Mouse (Mus musculus) midbrain, embryonic 13.5 days (tissue): Measurements from ENCODE around the gene Hmgcl. TPM values are rescaled to one million over a fixed set of nuclear protein-coding genes. Genes with fewer than 3 reads are reported as not detected.

Experiments
- ATAC-seq: fragments of 200-750 bp; cut with Nextera tagmentation; 2 replicates; pipeline ENCODE4 v1.8.0; 2017; ENCODE audit warnings: mild to moderate bottlenecking, moderate TSS enrichment, moderate library complexity
- H3K27ac ChIP-seq: fragments of 300-500 bp; sonication (generic); 2 replicates; pipeline ENCODE4 v1.5.1; 2015; ENCODE audit warnings: inconsistent platforms, mild to moderate bottlenecking, moderate library complexity
- H3K27me3 ChIP-seq: fragments of 300-500 bp; sonication (generic); 2 replicates; pipeline ENCODE4 v1.6.1; 2015; ENCODE audit warnings: mild to moderate bottlenecking, inconsistent platforms
- H3K36me3 ChIP-seq: fragments of 300-500 bp; sonication (generic); 2 replicates; pipeline ENCODE4 v1.6.1; 2015; ENCODE audit warnings: mild to moderate bottlenecking, inconsistent platforms
- H3K4me1 ChIP-seq: fragments of 300-500 bp; sonication (generic); replicated peaks from 2 replicates; pipeline ENCODE4 v1.6.1; 2015; ENCODE audit warnings: inconsistent platforms
- H3K4me2 ChIP-seq: fragments of 300-500 bp; sonication (generic); replicated peaks from 2 replicates; pipeline ENCODE4 v1.6.1; 2015; ENCODE audit warnings: moderate library complexity, mild to moderate bottlenecking, inconsistent platforms
- H3K4me3 ChIP-seq: fragments of 300-500 bp; sonication (generic); replicated peaks from 2 replicates; pipeline ENCODE4 v1.5.1; 2015; ENCODE audit warnings: mild to moderate bottlenecking, inconsistent platforms
- H3K9ac ChIP-seq: fragments of 300-500 bp; sonication (generic); replicated peaks from 2 replicates; pipeline ENCODE4 v1.6.1; 2015; ENCODE audit warnings: mild to moderate bottlenecking, inconsistent platforms
- H3K9me3 ChIP-seq: fragments of 300-500 bp; sonication (generic); 2 replicates; pipeline ENCODE4 v1.6.1; 2016; ENCODE audit warnings: mild to moderate bottlenecking, inconsistent platforms
- WGBS: fragments of 180-500 bp; shearing (Covaris S2); methylation state at CpG from one replicate; pipeline ENCODE4 v1.1.7; 2015; 5-methylcytosine and 5-hydroxymethylcytosine counted together
- polyA plus RNA-seq: library from polyadenylated mRNA; unstranded; fragments of >200 nt; fragmentation: Nextera tagmentation; extraction: Ambion mirVana; gene quantifications from 2 replicates; pipeline ENCODE4 v1.2.1, GENCODE M21; 2015

Hmgcl gene
- polyA plus RNA-seq = 50.3 and 51.0 TPM in 2 replicates

DNA sequence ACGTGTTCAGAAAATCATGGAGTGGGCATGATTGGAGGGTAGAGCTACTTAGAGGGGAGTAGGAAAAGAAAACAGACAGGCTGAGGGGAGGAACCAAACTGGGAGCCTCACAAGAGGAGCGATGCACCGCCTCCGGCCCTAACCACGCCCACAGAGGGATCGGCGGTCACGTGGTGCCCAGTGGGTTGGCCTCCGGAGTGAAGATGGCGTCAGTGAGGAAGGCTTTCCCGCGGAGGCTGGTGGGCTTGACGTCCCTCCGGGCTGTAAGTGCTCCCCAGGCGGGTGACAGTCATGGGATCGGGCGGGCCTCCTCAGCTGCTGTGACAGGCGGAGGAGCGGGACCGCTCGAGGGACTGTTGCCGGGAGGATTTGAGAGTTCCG lies at the start of gene Hmgcl:
Gene Hmgcl (plus strand): TSS at position 171 of the 381 bp plus-strand sequence.
- peaks cover 28% of the 10 kb centered on the region for H3K4me1 ChIP-seq
- no peaks in the 10 kb centered on the region for H3K27me3 ChIP-seq
- H3K27ac ChIP-seq = peak within 1 kb of the TSS; percentile 67
- peaks cover 7% of the 10 kb centered on the region for H3K36me3 ChIP-seq
- peak within 1 kb of the TSS; percentile 81 for H3K4me2 ChIP-seq
- H3K4me3 ChIP-seq = peak within 1 kb of the TSS; percentile 83
- peak within 1 kb of the TSS; percentile 82 for H3K9ac ChIP-seq
- 0% methylated on average over 23 of the region's 23 CpGs for WGBS
- ATAC-seq = peak; percentile 92
- H3K9me3 ChIP-seq = no peaks in the 10 kb centered on the region

DNA sequence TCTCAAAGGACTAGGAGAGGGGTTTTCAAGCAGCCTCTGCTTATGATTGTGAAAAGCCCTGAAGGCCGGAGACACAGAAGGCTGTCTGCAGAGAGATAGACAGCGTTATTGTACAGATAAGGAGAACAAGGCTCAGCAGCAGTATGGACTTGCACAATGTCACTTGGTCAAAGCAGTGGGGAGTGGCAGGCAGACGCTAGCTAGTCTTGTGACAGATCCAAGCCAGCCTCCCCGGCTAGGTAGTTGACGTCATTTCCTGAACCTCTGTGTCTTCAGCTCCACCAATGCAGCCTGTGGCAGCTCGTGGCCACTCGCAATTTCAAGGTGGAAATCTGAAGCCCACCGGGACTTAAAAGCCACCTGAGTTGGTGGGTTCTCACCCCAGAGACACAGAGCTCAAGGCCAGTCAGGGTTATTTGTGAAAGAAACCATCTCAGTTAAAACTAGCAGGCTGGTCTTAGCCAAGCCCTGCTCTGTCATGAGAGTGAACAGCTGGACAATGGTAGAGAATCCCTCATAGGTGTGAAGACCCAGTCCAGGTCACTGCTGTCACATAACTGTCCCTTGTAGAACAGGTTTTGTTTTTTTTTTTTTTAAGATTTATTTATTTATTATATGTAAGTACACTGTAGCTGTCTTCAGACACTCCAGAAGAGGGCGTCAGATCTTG lies 47.7 kb upstream of the Hmgcl start:
- Histone ChIP-seq H3K36me3 (no peaks in the 10 kb centered on the region), H3K9ac (no peak overlapping the region), H3K4me3 (no peak overlapping the region), H3K4me1 (no peaks in the 10 kb centered on the region), H3K27ac (no peak overlapping the region), H3K4me2 (no peak overlapping the region), H3K27me3 (no peaks in the 10 kb centered on the region), H3K9me3 (no peaks in the 10 kb centered on the region)
- ATAC-seq = no peak
- 80% methylated on average over 9 of the region's 9 CpGs for WGBS

GRCm38 (mm10) chr4:135899050-135899448 lies 47.2 kb upstream of the Hmgcl start:
- Histone ChIP-seq H3K9me3 (no peaks in the 10 kb centered on the region), H3K4me1 (no peaks in the 10 kb centered on the region), H3K4me3 (no peak overlapping the region), H3K9ac (no peak overlapping the region), H3K27ac (no peak overlapping the region), H3K36me3 (no peaks in the 10 kb centered on the region), H3K27me3 (no peaks in the 10 kb centered on the region), H3K4me2 (no peak overlapping the region)
- WGBS = 87% methylated on average over 7 of the region's 7 CpGs
- ATAC-seq = no peak

DNA sequence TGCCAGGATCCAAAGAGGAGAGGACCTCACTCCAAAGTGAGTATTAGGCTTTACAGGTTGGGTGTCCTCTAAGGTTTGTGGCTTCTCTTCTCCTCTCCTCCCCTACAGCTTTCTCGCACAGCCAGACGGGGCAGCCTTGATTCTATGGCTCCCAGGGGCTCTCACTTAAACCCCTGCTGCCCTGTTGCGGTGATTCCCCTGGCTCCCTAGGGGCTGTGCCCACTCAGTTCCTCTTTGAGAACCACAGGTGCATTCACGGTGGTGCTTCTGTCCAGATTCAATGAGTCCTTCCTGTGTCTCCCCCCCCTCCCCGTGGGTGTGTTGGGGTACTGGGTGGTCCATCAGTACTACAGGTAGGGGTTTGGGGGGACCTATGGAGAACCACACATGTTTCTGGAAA lies 46.2 kb upstream of the Hmgcl start:
- H3K27ac ChIP-seq = no peak overlapping the region
- H3K9ac ChIP-seq = no peak overlapping the region
- no peaks in the 10 kb centered on the region for H3K27me3 ChIP-seq
- no peak for ATAC-seq
- H3K4me2 ChIP-seq = no peak overlapping the region
- H3K36me3 ChIP-seq = no peaks in the 10 kb centered on the region
- no peaks in the 10 kb centered on the region for H3K4me1 ChIP-seq
- WGBS = 79% methylated on average over 5 of the region's 5 CpGs
- no peaks in the 10 kb centered on the region for H3K9me3 ChIP-seq
- H3K4me3 ChIP-seq = no peak overlapping the region

DNA sequence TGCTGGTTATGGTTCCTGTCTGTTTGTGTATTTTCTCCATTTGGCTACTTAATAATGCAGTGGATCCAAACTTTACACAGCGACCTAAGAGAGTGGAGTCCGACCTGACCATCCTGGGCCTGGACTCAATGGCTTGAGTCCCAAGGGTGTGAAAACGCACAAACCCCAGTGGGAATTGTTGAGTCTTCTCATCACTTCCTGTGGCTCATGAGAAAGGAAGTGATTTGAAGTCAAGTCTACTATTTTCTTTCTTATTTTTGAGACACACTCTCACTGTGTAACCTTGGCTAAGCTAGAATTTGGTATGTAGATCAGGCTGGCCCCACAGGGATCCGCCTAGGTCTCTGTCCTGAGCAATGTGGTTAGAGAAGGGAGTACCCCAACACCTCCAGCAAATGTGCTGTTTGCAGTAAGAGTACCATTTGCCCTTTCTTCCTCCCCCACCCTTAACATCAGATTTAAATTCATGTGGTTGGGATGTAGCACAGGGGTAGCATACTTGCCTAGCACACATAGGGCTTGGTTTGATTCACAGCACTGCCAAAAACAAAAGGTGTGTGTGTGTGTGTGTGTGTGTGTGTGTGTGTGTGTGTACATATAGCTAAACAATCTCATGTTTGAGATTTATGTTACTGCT lies 43.5 kb upstream of the Hmgcl start:
- Histone ChIP-seq H3K4me1 (no peaks in the 10 kb centered on the region), H3K9me3 (no peaks in the 10 kb centered on the region), H3K27me3 (no peaks in the 10 kb centered on the region), H3K36me3 (no peaks in the 10 kb centered on the region), H3K4me2 (no peak overlapping the region), H3K9ac (no peak overlapping the region), H3K27ac (no peak overlapping the region), H3K4me3 (no peak overlapping the region)
- ATAC-seq = no peak
- WGBS = 89% methylated on average over 4 of the region's 4 CpGs

- no peaks in the 10 kb centered on the region for H3K27me3 ChIP-seq
- H3K4me3 ChIP-seq = no peak overlapping the region
- no peaks in the 10 kb centered on the region for H3K9me3 ChIP-seq
- 53% methylated on average over 1 of the region's 1 CpGs for WGBS
- no peak overlapping the region for H3K9ac ChIP-seq
- no peaks in the 10 kb centered on the region for H3K4me1 ChIP-seq
- no peak for ATAC-seq
- no peak overlapping the region for H3K27ac ChIP-seq
- H3K4me2 ChIP-seq = no peak overlapping the region
- H3K36me3 ChIP-seq = no peaks in the 10 kb centered on the region
These were observed 41.4 kb upstream of the Hmgcl start for GRCm38 (mm10) chr4:135904810-135905209.

DNA sequence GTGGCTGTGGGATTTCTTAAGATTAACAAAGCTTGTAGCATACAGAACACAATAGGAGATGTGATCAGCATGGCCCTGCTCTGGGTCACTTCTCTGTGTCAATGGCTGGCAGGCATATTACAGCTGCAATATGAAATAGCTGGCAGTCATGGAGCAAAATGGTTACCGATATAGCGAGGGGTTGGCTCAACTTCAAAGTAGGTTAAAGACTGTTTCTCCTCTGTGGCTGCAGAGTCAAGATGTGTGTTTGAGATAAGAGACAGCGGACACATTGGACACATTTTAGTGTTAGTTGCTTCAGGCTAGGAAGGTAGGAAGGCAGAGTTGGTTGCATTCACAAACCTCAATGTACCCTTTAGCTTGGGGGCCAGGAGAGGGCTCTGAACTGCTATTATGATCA lies 39.6 kb upstream of the Hmgcl start:
- Histone ChIP-seq H3K9me3 (no peaks in the 10 kb centered on the region), H3K4me3 (no peak overlapping the region), H3K4me2 (no peak overlapping the region), H3K36me3 (no peaks in the 10 kb centered on the region), H3K27me3 (no peaks in the 10 kb centered on the region), H3K9ac (no peak overlapping the region), H3K4me1 (no peaks in the 10 kb centered on the region), H3K27ac (no peak overlapping the region)
- WGBS = 90% methylated on average over 3 of the region's 3 CpGs
- no peak for ATAC-seq

DNA sequence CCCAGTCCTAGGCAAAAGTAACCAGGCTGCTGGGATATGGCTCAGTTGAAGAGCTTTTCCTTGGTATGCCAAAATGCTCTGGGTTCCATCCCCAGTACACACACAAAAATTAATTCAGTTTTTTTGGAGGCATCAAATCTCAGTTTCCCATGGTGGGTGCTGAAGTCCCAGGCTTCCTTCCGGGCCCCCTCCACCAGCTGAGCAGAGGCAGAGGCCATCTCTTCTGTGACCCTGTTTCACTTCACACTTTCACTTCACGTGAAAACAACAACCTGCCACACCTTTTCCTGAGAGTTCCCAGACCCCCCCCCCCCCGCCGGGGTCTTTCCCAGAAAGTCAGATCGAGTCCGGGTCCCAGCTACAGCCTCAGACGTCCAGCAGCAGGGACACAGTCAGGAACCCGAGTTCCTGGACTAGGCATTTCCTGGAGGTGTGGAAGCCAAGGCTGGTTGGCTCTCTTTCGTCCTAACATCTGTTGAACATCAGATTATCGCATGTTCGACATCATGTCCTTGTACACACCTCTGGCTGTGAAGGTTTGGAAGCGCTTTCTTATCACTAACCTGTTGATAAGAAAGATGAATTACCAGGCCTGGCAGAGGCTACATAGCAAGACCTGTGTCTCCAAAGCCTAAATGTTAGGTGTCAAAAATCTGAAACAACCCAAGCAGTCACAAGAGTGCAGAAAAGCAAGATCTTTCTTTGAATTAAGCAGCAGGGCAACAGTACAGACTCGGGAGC lies 36.8 kb upstream of the Hmgcl start:
- no peaks in the 10 kb centered on the region for H3K9me3 ChIP-seq
- no peaks in the 10 kb centered on the region for H3K27me3 ChIP-seq
- ATAC-seq = no peak
- no peaks in the 10 kb centered on the region for H3K36me3 ChIP-seq
- no peak overlapping the region for H3K9ac ChIP-seq
- peaks cover 12% of the 10 kb centered on the region for H3K4me1 ChIP-seq
- H3K4me3 ChIP-seq = no peak overlapping the region
- no peak overlapping the region for H3K27ac ChIP-seq
- WGBS = 79% methylated on average over 13 of the region's 13 CpGs
- H3K4me2 ChIP-seq = no peak overlapping the region

DNA sequence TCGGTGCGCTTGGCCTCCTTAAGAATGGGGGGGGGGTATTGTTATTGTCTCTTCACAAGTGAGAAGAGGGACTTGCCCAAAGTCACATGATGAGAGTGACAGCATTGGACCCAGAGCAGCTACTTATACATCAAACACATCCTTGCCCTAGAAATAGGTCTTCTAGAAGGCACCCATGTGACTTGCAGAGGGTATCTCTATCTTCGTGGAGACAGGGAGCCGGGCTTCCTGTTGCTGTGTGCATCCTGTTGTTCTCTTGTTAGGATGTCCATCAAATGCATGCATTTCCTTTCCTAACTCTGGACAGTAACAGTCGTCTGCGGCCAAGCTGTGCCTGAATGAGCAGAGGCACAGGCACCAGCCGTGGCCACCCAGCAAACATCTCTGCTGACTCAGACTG lies 34.7 kb upstream of the Hmgcl start:
- H3K4me3 ChIP-seq = no peak overlapping the region
- peaks cover 12% of the 10 kb centered on the region for H3K4me1 ChIP-seq
- H3K9me3 ChIP-seq = no peaks in the 10 kb centered on the region
- H3K36me3 ChIP-seq = no peaks in the 10 kb centered on the region
- WGBS = 72% methylated on average over 7 of the region's 7 CpGs
- no peaks in the 10 kb centered on the region for H3K27me3 ChIP-seq
- H3K27ac ChIP-seq = no peak overlapping the region
- no peak overlapping the region for H3K9ac ChIP-seq
- no peak overlapping the region for H3K4me2 ChIP-seq
- ATAC-seq = no peak

DNA sequence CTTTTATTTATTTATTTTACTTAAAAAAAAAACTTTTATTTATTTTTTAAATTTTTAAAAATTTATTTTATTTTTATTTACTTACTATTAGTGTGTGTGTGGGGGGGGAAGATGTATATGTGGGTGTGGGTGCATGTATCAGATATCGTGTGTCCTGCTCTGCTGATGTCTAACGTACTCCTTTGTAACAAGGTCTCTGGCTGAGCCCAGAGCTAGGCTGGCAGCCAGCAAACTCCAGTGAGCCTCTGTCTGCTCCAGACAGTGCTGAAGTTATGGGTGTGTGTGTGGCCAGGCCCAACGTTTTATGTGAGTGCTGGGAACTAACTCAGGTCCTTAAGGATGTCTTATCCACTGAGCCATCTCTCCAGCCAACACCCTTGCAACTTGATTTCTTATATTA lies 34.1 kb upstream of the Hmgcl start:
- Histone ChIP-seq H3K9me3 (no peaks in the 10 kb centered on the region), H3K27me3 (no peaks in the 10 kb centered on the region), H3K4me2 (no peak overlapping the region), H3K4me1 (peaks cover 12% of the 10 kb centered on the region), H3K27ac (peak overlapping the region; percentile 20; the same call in 1 of the 2 replicates), H3K4me3 (no peak overlapping the region), H3K36me3 (no peaks in the 10 kb centered on the region), H3K9ac (no peak overlapping the region)
- ATAC-seq = no peak
- WGBS = 59% methylated on average over 3 of the region's 3 CpGs

- no peaks in the 10 kb centered on the region for H3K9me3 ChIP-seq
- H3K27me3 ChIP-seq = no peaks in the 10 kb centered on the region
- no peak overlapping the region for H3K4me3 ChIP-seq
- H3K36me3 ChIP-seq = no peaks in the 10 kb centered on the region
- peaks cover 12% of the 10 kb centered on the region for H3K4me1 ChIP-seq
- 21% methylated on average over 3 of the region's 3 CpGs for WGBS
- peak; percentile 89 for ATAC-seq
- H3K27ac ChIP-seq = peak overlapping the region; percentile 20
- H3K9ac ChIP-seq = no peak overlapping the region
- H3K4me2 ChIP-seq = no peak overlapping the region
These were observed 33.4 kb upstream of the Hmgcl start for GRCm38 (mm10) chr4:135912835-135913234.

DNA sequence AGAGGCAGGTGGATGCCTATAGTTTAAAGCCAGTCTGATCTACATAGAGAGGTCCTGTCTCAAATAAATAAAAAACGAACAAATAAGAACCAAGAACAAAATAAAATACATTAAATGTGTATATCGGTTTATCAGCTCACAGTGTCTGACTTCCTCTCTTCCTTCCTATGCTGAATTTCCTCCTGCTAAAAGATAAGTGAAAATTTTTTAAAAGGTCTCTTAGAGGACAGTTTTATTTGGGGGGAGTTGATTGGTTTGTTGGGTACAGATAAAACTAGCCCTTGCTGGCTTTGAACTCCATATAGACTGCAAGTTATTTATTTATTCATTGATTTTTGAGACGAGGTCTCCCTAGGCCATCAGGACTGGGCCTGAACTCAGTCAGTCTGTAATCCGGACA lies 32.8 kb upstream of the Hmgcl start:
- H3K36me3 ChIP-seq = no peaks in the 10 kb centered on the region
- peaks cover 12% of the 10 kb centered on the region for H3K4me1 ChIP-seq
- H3K27me3 ChIP-seq = no peaks in the 10 kb centered on the region
- no peak overlapping the region for H3K4me3 ChIP-seq
- H3K27ac ChIP-seq = peak overlapping the region; percentile 20
- H3K9ac ChIP-seq = no peak overlapping the region
- no peak for ATAC-seq
- H3K4me2 ChIP-seq = no peak overlapping the region
- WGBS = 77% methylated on average over 4 of the region's 4 CpGs
- H3K9me3 ChIP-seq = no peaks in the 10 kb centered on the region
